Mouse (Mus musculus): ENCODE measurements around the gene Axl.

GRCm38 (mm10) chr7:25754738-25755467 lies 33.6 kb downstream of the Axl start, which contains the start of gene Hnrnpul1:
- TF ChIP-seq CTCF (conservative IDR thresholded peaks at IDR 0.05; ENCODE audit: insufficient read depth, insufficient read length, low read depth, low read length): peak; percentile 34
- peak; percentile 30 for TF ChIP-seq POLR2A (IDR thresholded peaks at IDR 0.05; ENCODE audit: low read depth, low read length)

All from kidney, adult 2 months (tissue).